12 mouse cellular contexts compared by ENCODE assay signal in the genomic region with DNA sequence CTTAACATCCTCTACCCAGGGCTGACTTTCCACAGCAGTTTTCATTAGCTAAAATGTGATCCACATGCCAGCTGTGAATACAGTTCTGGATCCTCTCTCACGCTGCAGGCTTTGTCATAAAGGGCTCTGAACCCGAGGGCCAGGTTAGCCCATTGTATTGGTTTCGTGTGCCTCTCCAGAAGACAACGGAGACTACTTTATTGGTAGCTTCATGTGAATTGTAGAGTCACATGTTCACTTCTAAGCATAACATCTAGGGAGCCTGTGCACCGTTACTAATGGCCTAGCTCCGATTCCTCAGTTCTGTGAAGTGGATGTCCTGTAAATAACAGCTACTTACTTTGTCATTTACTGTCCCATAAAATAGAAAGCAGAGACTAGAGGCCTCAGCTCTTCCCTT. TPM values are rescaled to one million over a fixed set of nuclear protein-coding genes. Genes with fewer than 3 reads are reported as not detected.
DNase-seq lines count a peak whose midpoint lies in the region; ATAC-seq and TF ChIP-seq lines count a peak whose summit lies in the region.
"Had no signal": no experiment of that assay in that cellular context is flagged by ENCODE, and none has a peak within 500 bp of the region (broad histone marks: within the 10 kb centered on the region; RNA-seq: fewer than 3 reads in every experiment).

No protein-coding gene starts in this region.

- no peak overlapping the region for H3K4me3 ChIP-seq in heart, embryonic 14.5 days (ENCODE audit: control insufficient read depth in 1 of 2, insufficient read depth in 1 of 2, low read depth in 1 of 2, low read length in 2 of 2)
- peak overlapping the region; percentile 56; the same call in 1 of the 2 replicates for H3K4me3 ChIP-seq in neural tube, embryonic 13.5 days
- peak overlapping the region; percentile 21 for H3K4me3 ChIP-seq in liver, embryonic 12.5 days
- peak overlapping the region; percentile 62; the same call in 1 of the 2 replicates for H3K4me3 ChIP-seq in stomach, postnatal 0 days (ENCODE audit: low read depth, low read length)
- H3K4me3 ChIP-seq: midbrain, embryonic 12.5 days had no signal

- no peaks in the 10 kb centered on the region for H3K9me3 ChIP-seq in heart, embryonic 14.5 days (ENCODE audit: control insufficient read depth, low read length)
- H3K9me3 ChIP-seq in neural tube, embryonic 13.5 days = no peaks in the 10 kb centered on the region
- no peaks in the 10 kb centered on the region for H3K9me3 ChIP-seq in liver, embryonic 12.5 days (replicated peaks)
- no peaks in the 10 kb centered on the region for H3K9me3 ChIP-seq in stomach, postnatal 0 days (ENCODE audit: control insufficient read depth, low read length)
- H3K9me3 ChIP-seq: midbrain, embryonic 12.5 days had no signal

- TF ChIP-seq CTCF in stomach, postnatal 0 days (IDR thresholded peaks at IDR 0.05; ENCODE audit: low read depth) = no peak

- no peak for DNase-seq in heart, postnatal 4 days
- no peak for DNase-seq in neural tube, embryonic 10.5 days (ENCODE audit: extremely low spot score, low spot score)
- DNase-seq in stomach, postnatal 0 days (ENCODE audit: low spot score) = no peak
- DNase-seq in adrenal gland, postnatal 10 days = no peak
- DNase-seq in frontal cortex, adult 2 months (ENCODE audit: extremely low spot score in 1 of 2, low spot score in 1 of 2) = no peak
- DNase-seq: cerebellum, adult 8-10 months; kidney, adult 18-20 months; left cerebral cortex, postnatal 4 days had no signal

- no peak for ATAC-seq in heart, embryonic 14.5 days (ENCODE audit: insufficient number of reproducible peaks, insufficient read depth, low FRiP score, low read depth)
- ATAC-seq in neural tube, embryonic 13.5 days (ENCODE audit: low read depth) = no peak
- ATAC-seq in liver, embryonic 12.5 days = no peak
- ATAC-seq in stomach, postnatal 0 days (ENCODE audit: low FRiP score, low TSS enrichment) = no peak

- no peaks in the 10 kb centered on the region for H3K36me3 ChIP-seq in heart, embryonic 14.5 days (ENCODE audit: control insufficient read depth, insufficient read depth, low read length)
- no peaks in the 10 kb centered on the region for H3K36me3 ChIP-seq in neural tube, embryonic 13.5 days
- H3K36me3 ChIP-seq in liver, embryonic 12.5 days = no peaks in the 10 kb centered on the region
- H3K36me3 ChIP-seq in stomach, postnatal 0 days (ENCODE audit: control insufficient read depth, insufficient read depth, low read length) = no peaks in the 10 kb centered on the region
- H3K36me3 ChIP-seq: midbrain, embryonic 12.5 days had no signal

- H3K9ac ChIP-seq in heart, embryonic 14.5 days (ENCODE audit: low read length) = no peak overlapping the region
- no peak overlapping the region for H3K9ac ChIP-seq in neural tube, embryonic 13.5 days
- no peak overlapping the region; the same call in 1 of the 2 replicates for H3K9ac ChIP-seq in liver, embryonic 12.5 days
- no peak overlapping the region for H3K9ac ChIP-seq in stomach, postnatal 0 days (ENCODE audit: low read length)
- H3K9ac ChIP-seq: midbrain, embryonic 12.5 days had no signal

- H3K27me3 ChIP-seq in heart, embryonic 14.5 days (ENCODE audit: control insufficient read depth, insufficient read depth, low read length) = peaks cover 41% of the 10 kb centered on the region
- peaks cover 54% of the 10 kb centered on the region for H3K27me3 ChIP-seq in neural tube, embryonic 13.5 days
- peaks cover 35% of the 10 kb centered on the region for H3K27me3 ChIP-seq in liver, embryonic 12.5 days (replicated peaks)
- no peaks in the 10 kb centered on the region for H3K27me3 ChIP-seq in stomach, postnatal 0 days (ENCODE audit: control insufficient read depth, insufficient read depth, low read length)

- peak overlapping the region; percentile 99 for H3K4me2 ChIP-seq in heart, embryonic 14.5 days (ENCODE audit: low read length)
- peak overlapping the region; percentile 84 for H3K4me2 ChIP-seq in neural tube, embryonic 13.5 days
- peak overlapping the region; percentile 100 for H3K4me2 ChIP-seq in liver, embryonic 12.5 days
- peak overlapping the region; percentile 9 for H3K4me2 ChIP-seq in stomach, postnatal 0 days (replicated peaks; ENCODE audit: low read depth)
- H3K4me2 ChIP-seq: midbrain, embryonic 12.5 days had no signal

- H3K4me1 ChIP-seq in heart, embryonic 14.5 days (ENCODE audit: control insufficient read depth in 2 of 2, insufficient read depth in 2 of 2, low read length in 2 of 2) = peaks cover 15 to 27% of the 10 kb centered on the region in 2 experiments; a peak in 3 of 4 replicates
- peaks cover 32% of the 10 kb centered on the region for H3K4me1 ChIP-seq in neural tube, embryonic 13.5 days (replicated peaks)
- peaks cover 86% of the 10 kb centered on the region for H3K4me1 ChIP-seq in liver, embryonic 12.5 days
- peaks cover 12% of the 10 kb centered on the region; the same call in 1 of the 2 replicates for H3K4me1 ChIP-seq in stomach, postnatal 0 days (replicated peaks; ENCODE audit: control insufficient read depth, insufficient read depth)

- no peak for TF ChIP-seq EP300 in stomach, postnatal 0 days (optimal IDR thresholded peaks at IDR 0.05)

- peak overlapping the region in 1 of 2 experiments; percentile 4; a peak in 1 of 4 replicates for H3K27ac ChIP-seq in heart, embryonic 14.5 days (replicated peaks in 1 of 2; ENCODE audit: control insufficient read depth in 1 of 2, insufficient read depth in 1 of 2, low read depth in 2 of 2, low read length in 2 of 2)
- H3K27ac ChIP-seq in neural tube, embryonic 13.5 days (replicated peaks) = no peak overlapping the region
- H3K27ac ChIP-seq in liver, embryonic 12.5 days = peak overlapping the region; percentile 72
- H3K27ac ChIP-seq in stomach, postnatal 0 days (replicated peaks) = no peak overlapping the region
- H3K27ac ChIP-seq: midbrain, embryonic 12.5 days had no signal

- 80% methylated on average over 6 of the region's 6 CpGs for WGBS in heart, embryonic 14.5 days
- 69% methylated on average over 6 of the region's 6 CpGs for WGBS in neural tube, embryonic 13.5 days
- WGBS in liver, embryonic 12.5 days (ENCODE audit: insufficient replicate concordance) = 53% methylated on average over 6 of the region's 6 CpGs
- WGBS in stomach, postnatal 0 days = 72% methylated on average over 6 of the region's 6 CpGs

RNA-seq across cellular contexts. Expression of gene Ptger4, which starts 3.6 kb away (rescaled TPM):
- 3.3 and 4.1 TPM in 2 replicates for polyA plus RNA-seq in heart, embryonic 14.5 days (2014; fragmentation: Nextera tagmentation; extraction: Ambion mirVana)
- 1 to 10 TPM; 5.9 to 6.1 TPM for total RNA-seq in heart, postnatal 4 days (2021)
- 4.2 and 4.4 TPM in 2 replicates for polyA plus RNA-seq in neural tube, embryonic 13.5 days (2015; fragmentation: Nextera tagmentation; extraction: Ambion mirVana)
- 2.6 and 2.8 TPM in 2 replicates for polyA plus RNA-seq in liver, embryonic 12.5 days (2016; fragmentation: Nextera tagmentation; extraction: Ambion mirVana)
- 6.3 and 6.4 TPM in 2 replicates for polyA plus RNA-seq in stomach, postnatal 0 days (2015; fragmentation: Nextera tagmentation; extraction: Ambion mirVana)
- total RNA-seq in adrenal gland, postnatal 10 days (2021) = 1 to 10 TPM; 4.1 to 5.6 TPM
- 0.74 and 1.1 TPM in 2 replicates for polyA plus RNA-seq in frontal cortex, adult 2 months (2012; rRNA removed)

RNA-seq across cellular contexts. Expression of gene Ttc33, which starts 55.0 kb away (rescaled TPM):
- 36.8 and 39.7 TPM in 2 replicates for polyA plus RNA-seq in heart, embryonic 14.5 days (2014; fragmentation: Nextera tagmentation; extraction: Ambion mirVana)
- 10 to 100 TPM; 20.8 to 24.8 TPM for total RNA-seq in heart, postnatal 4 days (2021)
- 55.0 and 58.3 TPM in 2 replicates for polyA plus RNA-seq in neural tube, embryonic 13.5 days (2015; fragmentation: Nextera tagmentation; extraction: Ambion mirVana)
- polyA plus RNA-seq in liver, embryonic 12.5 days (2016; fragmentation: Nextera tagmentation; extraction: Ambion mirVana) = 18.9 and 19.1 TPM in 2 replicates
- polyA plus RNA-seq in stomach, postnatal 0 days (2015; fragmentation: Nextera tagmentation; extraction: Ambion mirVana) = 26.7 and 27.3 TPM in 2 replicates
- 10 to 100 TPM; 32.7 to 35.4 TPM for total RNA-seq in adrenal gland, postnatal 10 days (2021)
- 46.5 and 52.7 TPM in 2 replicates for polyA plus RNA-seq in frontal cortex, adult 2 months (2012; rRNA removed)

Comparison
In these comparisons a context has a peak if more than half of its experiments do, and no peak if none do; other contexts are left out.
1. H3K4me2 ChIP-seq: peak in every context shown above with its lines; median percentile 100 in liver, embryonic 12.5 days; 99 in heart, embryonic 14.5 days; 84 in neural tube, embryonic 13.5 days; 9 in stomach, postnatal 0 days.
2. H3K4me3 ChIP-seq: peak in neural tube, embryonic 13.5 days (single experiment), liver, embryonic 12.5 days (single experiment) and stomach, postnatal 0 days (single experiment); none in heart, embryonic 14.5 days (0 of 2).